Mouse (Mus musculus) hindbrain, embryonic 14.5 days (tissue): Measurements from ENCODE around the gene Actr2. TPM values are rescaled to one million over a fixed set of nuclear protein-coding genes. Genes with fewer than 3 reads are reported as not detected.

Experiments
- ATAC-seq: fragments of 200-750 bp; cut with Nextera tagmentation; 2 replicates; pipeline ENCODE4 v1.8.0; 2017; ENCODE audit warnings: moderate number of reproducible peaks, mild to moderate bottlenecking, moderate TSS enrichment, moderate library complexity; ENCODE audit not compliant: low FRiP score
- DNase-seq: peaks from one replicate; pipeline ENCODE4 v3.0.0-alpha.2; 2015; ENCODE audit warnings: low spot score
- H3K27ac ChIP-seq: fragments of 300-500 bp; sonication (generic); 2 replicates; pipeline ENCODE4 v1.5.1; 2014; ENCODE audit warnings: mild to moderate bottlenecking, moderate library complexity
- H3K27me3 ChIP-seq: fragments of 300-500 bp; sonication (generic); 2 replicates; pipeline ENCODE4 v1.6.1; 2014; ENCODE audit warnings: mild to moderate bottlenecking, low read length, mixed read lengths; ENCODE audit not compliant: control insufficient read depth, insufficient read depth
- H3K36me3 ChIP-seq: fragments of 300-500 bp; sonication (generic); replicated peaks from 2 replicates; pipeline ENCODE4 v1.6.1; 2014; ENCODE audit not compliant: control insufficient read depth, insufficient read depth
- H3K4me1 ChIP-seq: fragments of 300-500 bp; sonication (generic); replicated peaks from 2 replicates; pipeline ENCODE4 v1.6.1; 2014; ENCODE audit warnings: antibody characterized with exemption, low read length, mixed read lengths; ENCODE audit not compliant: control insufficient read depth, insufficient read depth
- H3K4me2 ChIP-seq: fragments of 300-500 bp; sonication (generic); replicated peaks from 2 replicates; pipeline ENCODE4 v1.6.1; 2014; ENCODE audit warnings: mild to moderate bottlenecking, moderate library complexity
- H3K4me3 ChIP-seq: fragments of 300-500 bp; sonication (generic); replicated peaks from 2 replicates; pipeline ENCODE4 v1.5.1; 2014; ENCODE audit warnings: mild to moderate bottlenecking, low read length
- H3K9ac ChIP-seq: fragments of 300-500 bp; sonication (generic); 2 replicates; pipeline ENCODE4 v1.6.1; 2014
- H3K9me3 ChIP-seq: fragments of 300-500 bp; sonication (generic); 2 replicates; pipeline ENCODE4 v1.6.1; 2016; ENCODE audit warnings: low read length; ENCODE audit not compliant: control insufficient read depth
- WGBS: fragments of 180-500 bp; shearing (Covaris S2); extraction: QIAGEN DNeasy Blood & Tissue Kit; methylation state at CpG from one replicate; pipeline ENCODE4 v1.1.7; 2014; 5-methylcytosine and 5-hydroxymethylcytosine counted together
- polyA plus RNA-seq: library from polyadenylated mRNA; unstranded; fragments of >200 nt; fragmentation: Nextera tagmentation; extraction: Ambion mirVana; gene quantifications from 2 replicates; pipeline ENCODE4 v1.2.1, GENCODE M21; 2014

Actr2 gene
- polyA plus RNA-seq, 1 experiment from 2014 or later = 99.6 TPM

GRCm38 (mm10) chr11:20029014-20029413 is 83.7 kb downstream of the Actr2 start:
- ATAC-seq (no peak), DNase-seq (no peak)
- no peak overlapping the region for H3K4me2 ChIP-seq
- no peaks in the 10 kb centered on the region for H3K27me3 ChIP-seq
- peaks cover 13% of the 10 kb centered on the region for H3K36me3 ChIP-seq
- no peaks in the 10 kb centered on the region for H3K4me1 ChIP-seq
- no peak overlapping the region for H3K4me3 ChIP-seq
- H3K9me3 ChIP-seq = no peaks in the 10 kb centered on the region
- no peak overlapping the region for H3K27ac ChIP-seq
- 95% methylated on average over 4 of the region's 4 CpGs for WGBS
- H3K9ac ChIP-seq = no peak overlapping the region

GRCm38 (mm10) chr11:20028396-20028795 is 84.3 kb downstream of the Actr2 start:
- no peak for ATAC-seq
- 88% methylated on average over 6 of the region's 6 CpGs for WGBS
- Histone ChIP-seq H3K4me3 (no peak overlapping the region), H3K27ac (no peak overlapping the region), H3K9ac (no peak overlapping the region), H3K4me2 (no peak overlapping the region), H3K36me3 (peaks cover 13% of the 10 kb centered on the region), H3K4me1 (no peaks in the 10 kb centered on the region), H3K27me3 (no peaks in the 10 kb centered on the region), H3K9me3 (no peaks in the 10 kb centered on the region)
- DNase-seq = no peak

GRCm38 (mm10) chr11:20027719-20028118 is 85.0 kb downstream of the Actr2 start:
- H3K9me3 ChIP-seq = no peaks in the 10 kb centered on the region
- WGBS = 81% methylated on average over 9 of the region's 9 CpGs
- H3K9ac ChIP-seq = no peak overlapping the region
- H3K27me3 ChIP-seq = no peaks in the 10 kb centered on the region
- no peak overlapping the region for H3K4me2 ChIP-seq
- ATAC-seq = no peak
- H3K4me3 ChIP-seq = no peak overlapping the region
- no peaks in the 10 kb centered on the region for H3K4me1 ChIP-seq
- H3K36me3 ChIP-seq = peaks cover 13% of the 10 kb centered on the region
- no peak for DNase-seq
- no peak overlapping the region for H3K27ac ChIP-seq

GRCm38 (mm10) chr11:20025899-20026298 is 86.8 kb downstream of the Actr2 start:
- Histone ChIP-seq H3K27ac (no peak overlapping the region), H3K27me3 (no peaks in the 10 kb centered on the region), H3K4me2 (no peak overlapping the region), H3K4me1 (no peaks in the 10 kb centered on the region), H3K36me3 (peaks cover 22% of the 10 kb centered on the region), H3K4me3 (no peak overlapping the region), H3K9me3 (peaks cover 11% of the 10 kb centered on the region), H3K9ac (no peak overlapping the region)
- ATAC-seq (no peak), DNase-seq (no peak)
- WGBS = 79% methylated on average over 11 of the region's 11 CpGs

- WGBS = 85% methylated on average over 14 of the region's 14 CpGs
- Histone ChIP-seq H3K4me1 (no peaks in the 10 kb centered on the region), H3K27me3 (no peaks in the 10 kb centered on the region), H3K4me3 (no peak overlapping the region), H3K4me2 (no peak overlapping the region), H3K9ac (no peak overlapping the region), H3K27ac (no peak overlapping the region), H3K36me3 (peaks cover 51% of the 10 kb centered on the region), H3K9me3 (peaks cover 40% of the 10 kb centered on the region)
- DNase-seq = no peak
- no peak for ATAC-seq
Measured at GRCm38 (mm10) chr11:20022911-20023482, 89.7 kb downstream of the Actr2 start.

DNA sequence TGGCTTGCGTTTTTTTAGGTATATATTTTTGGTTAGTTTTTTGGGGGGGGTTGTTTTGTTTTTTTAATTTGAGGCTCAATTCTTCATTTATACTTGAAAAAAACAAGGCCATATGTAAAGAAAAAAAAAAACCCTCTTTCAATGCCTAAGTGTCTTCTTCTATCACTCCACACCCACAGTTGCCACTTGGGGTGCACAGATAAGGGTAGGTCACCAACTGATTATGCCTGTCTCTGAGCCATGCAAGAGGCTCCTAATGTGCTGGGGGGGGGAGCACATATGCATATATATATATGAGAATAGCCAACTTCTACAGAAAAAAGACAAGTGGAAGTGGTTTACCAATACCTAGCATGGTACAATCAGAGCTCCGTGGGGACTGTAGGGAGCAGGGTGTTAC is 90.3 kb downstream of the Actr2 start:
- Histone ChIP-seq H3K4me3 (no peak overlapping the region), H3K4me2 (no peak overlapping the region), H3K9me3 (peaks cover 41% of the 10 kb centered on the region), H3K4me1 (no peaks in the 10 kb centered on the region), H3K27ac (no peak overlapping the region), H3K27me3 (no peaks in the 10 kb centered on the region), H3K9ac (no peak overlapping the region), H3K36me3 (peaks cover 55% of the 10 kb centered on the region)
- WGBS = 99% methylated on average over 2 of the region's 2 CpGs
- DNase-seq (no peak), ATAC-seq (no peak)

DNA sequence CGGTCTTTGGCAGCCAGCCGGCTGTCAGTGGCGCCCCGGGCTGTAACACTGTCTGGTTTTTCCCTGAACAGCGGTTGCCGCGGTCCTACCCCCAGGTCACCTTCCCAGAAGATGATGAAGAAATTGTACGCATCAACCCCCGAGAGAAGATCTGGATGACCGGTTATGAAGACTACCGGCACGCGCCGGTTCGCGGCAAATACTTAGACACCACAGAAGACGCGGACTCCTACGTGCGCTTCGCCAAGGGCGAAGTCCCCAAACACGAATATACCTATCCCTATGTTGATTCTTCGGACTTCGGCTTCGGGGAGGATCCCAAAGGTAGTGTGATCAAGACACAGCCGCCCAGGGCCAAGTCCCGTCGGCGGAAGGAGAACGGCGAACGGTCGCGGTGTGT is 92.0 kb downstream of the Actr2 start:
- no peak for DNase-seq
- Histone ChIP-seq H3K36me3 (peaks cover 47% of the 10 kb centered on the region), H3K27ac (no peak overlapping the region), H3K27me3 (no peaks in the 10 kb centered on the region), H3K4me3 (no peak overlapping the region), H3K9me3 (peaks cover 41% of the 10 kb centered on the region), H3K4me1 (no peaks in the 10 kb centered on the region), H3K9ac (no peak overlapping the region), H3K4me2 (no peak overlapping the region)
- ATAC-seq = no peak
- WGBS = 99% methylated on average over 35 of the region's 35 CpGs

- H3K27ac ChIP-seq = no peak overlapping the region
- 100% methylated on average over 2 of the region's 2 CpGs for WGBS
- no peaks in the 10 kb centered on the region for H3K4me1 ChIP-seq
- no peak overlapping the region for H3K9ac ChIP-seq
- no peaks in the 10 kb centered on the region for H3K27me3 ChIP-seq
- peaks cover 42% of the 10 kb centered on the region for H3K36me3 ChIP-seq
- no peak overlapping the region for H3K4me2 ChIP-seq
- DNase-seq (no peak), ATAC-seq (no peak)
- peaks cover 41% of the 10 kb centered on the region for H3K9me3 ChIP-seq
- no peak overlapping the region for H3K4me3 ChIP-seq
Measured at GRCm38 (mm10) chr11:20018905-20019304, 93.8 kb downstream of the Actr2 start.

DNA sequence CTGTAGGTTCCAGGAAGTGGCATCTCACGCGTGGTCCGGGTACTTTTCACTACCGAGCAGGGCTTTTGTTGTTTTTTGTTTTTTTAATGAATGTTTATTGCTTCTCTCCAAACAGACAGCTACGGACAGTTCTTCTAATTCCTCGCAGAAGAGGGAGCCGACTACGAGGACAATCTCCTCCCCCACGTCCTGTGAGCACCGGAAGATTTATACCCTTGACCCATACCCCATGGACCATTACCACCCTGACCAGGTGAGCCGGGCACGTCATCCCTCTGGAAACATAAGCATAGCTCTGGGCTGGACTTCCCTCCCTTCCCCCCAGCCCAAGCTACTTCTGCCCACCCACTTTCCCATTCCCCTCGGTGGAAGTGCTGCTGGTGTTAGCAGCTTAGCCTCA is 94.8 kb downstream of the Actr2 start:
- WGBS = 96% methylated on average over 13 of the region's 13 CpGs
- Histone ChIP-seq H3K36me3 (peaks cover 42% of the 10 kb centered on the region), H3K9ac (no peak overlapping the region), H3K9me3 (peaks cover 41% of the 10 kb centered on the region), H3K4me3 (no peak overlapping the region), H3K4me1 (no peaks in the 10 kb centered on the region), H3K4me2 (no peak overlapping the region), H3K27me3 (no peaks in the 10 kb centered on the region), H3K27ac (no peak overlapping the region)
- ATAC-seq (no peak), DNase-seq (no peak)

DNA sequence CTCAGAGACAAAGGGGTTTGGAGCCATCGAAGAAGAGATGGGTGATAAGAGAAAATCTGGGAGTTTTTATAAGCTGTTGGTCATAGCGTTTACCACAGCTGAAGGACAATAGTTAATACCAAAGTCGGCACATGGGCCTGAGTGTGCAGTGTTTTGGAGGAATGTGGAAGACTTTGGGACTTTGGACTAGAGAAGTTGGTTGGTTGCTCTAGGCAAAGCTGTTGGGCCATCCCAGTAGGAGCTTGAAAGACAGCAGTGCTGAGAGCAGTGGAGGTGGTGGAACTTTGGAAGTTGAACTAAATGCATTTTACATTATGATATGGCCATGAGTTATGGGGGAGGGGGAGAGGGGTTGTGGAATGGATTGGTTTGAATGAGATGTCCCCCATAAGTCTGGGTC is 99.3 kb downstream of the Actr2 start:
- H3K4me2 ChIP-seq = no peak overlapping the region
- H3K27me3 ChIP-seq = no peaks in the 10 kb centered on the region
- no peak overlapping the region for H3K9ac ChIP-seq
- whole genome bisulfite sequencing = 98% methylated on average over 3 of the region's 3 CpGs
- peaks cover 5% of the 10 kb centered on the region for H3K9me3 ChIP-seq
- no peak overlapping the region for H3K4me3 ChIP-seq
- H3K4me1 ChIP-seq = no peaks in the 10 kb centered on the region; the same call in 1 of the 2 replicates
- no peak overlapping the region for H3K27ac ChIP-seq
- H3K36me3 ChIP-seq = peaks cover 24% of the 10 kb centered on the region
- DNase-seq (no peak), ATAC-seq (no peak)
